7 mouse cellular contexts compared by ENCODE assay signal in genomic region chr17:24170125-24170524, GRCm38 (mm10). TPM values are rescaled to one million over a fixed set of nuclear protein-coding genes. Genes with fewer than 3 reads are reported as not detected.
DNase-seq lines count a peak whose midpoint lies in the region; ATAC-seq lines count a peak whose summit lies in the region.

No protein-coding gene starts in this region.

- 77% methylated on average over 3 of the region's 3 CpGs for WGBS in neural tube, embryonic 11.5 days
- 62% methylated on average over 3 of the region's 3 CpGs for WGBS in forebrain, embryonic 13.5 days
- 60% methylated on average over 3 of the region's 3 CpGs for WGBS in limb, embryonic 15.5 days
- WGBS in stomach, embryonic 15.5 days: 59% methylated on average over 3 of the region's 3 CpGs

- peak overlapping the region; percentile 61; the same call in 1 of the 2 replicates for H3K9ac ChIP-seq in neural tube, embryonic 11.5 days (ENCODE audit: low read length)
- peak overlapping the region; percentile 91 for H3K9ac ChIP-seq in forebrain, embryonic 13.5 days
- peak overlapping the region; percentile 90 for H3K9ac ChIP-seq in limb, embryonic 15.5 days
- peak overlapping the region; percentile 83; the same call in 1 of the 2 replicates for H3K9ac ChIP-seq in stomach, embryonic 15.5 days

- peak overlapping the region; percentile 94 for H3K4me3 ChIP-seq in neural tube, embryonic 11.5 days (ENCODE audit: low read depth, low read length)
- H3K4me3 ChIP-seq in forebrain, embryonic 13.5 days: peak overlapping the region; percentile 91
- H3K4me3 ChIP-seq in limb, embryonic 15.5 days: peak overlapping the region; percentile 83
- H3K4me3 ChIP-seq in stomach, embryonic 15.5 days (replicated peaks): peak overlapping the region; percentile 82

- no peaks in the 10 kb centered on the region; the same call in none of the 2 replicates for H3K36me3 ChIP-seq in neural tube, embryonic 11.5 days (ENCODE audit: control insufficient read depth, insufficient read depth, low read length)
- peaks cover 23% of the 10 kb centered on the region for H3K36me3 ChIP-seq in forebrain, embryonic 13.5 days (ENCODE audit: poor library complexity, severe bottlenecking)
- peaks cover 20% of the 10 kb centered on the region for H3K36me3 ChIP-seq in limb, embryonic 15.5 days
- H3K36me3 ChIP-seq in stomach, embryonic 15.5 days: peaks cover 12% of the 10 kb centered on the region; the same call in 1 of the 2 replicates

- H3K27ac ChIP-seq in neural tube, embryonic 11.5 days (ENCODE audit: low read depth, low read length): no peak overlapping the region
- H3K27ac ChIP-seq in forebrain, embryonic 13.5 days: peak overlapping the region; percentile 97; the same call in 1 of the 2 replicates
- H3K27ac ChIP-seq in limb, embryonic 15.5 days: peak overlapping the region; percentile 99
- H3K27ac ChIP-seq in stomach, embryonic 15.5 days: 0 out of 2 replicates have a peak overlapping the region, but pooled peaks have one; percentile 97

- no peaks in the 10 kb centered on the region for H3K9me3 ChIP-seq in neural tube, embryonic 11.5 days (ENCODE audit: control insufficient read depth, low read length)
- no peaks in the 10 kb centered on the region for H3K9me3 ChIP-seq in forebrain, embryonic 13.5 days (replicated peaks)
- H3K9me3 ChIP-seq in limb, embryonic 15.5 days: no peaks in the 10 kb centered on the region
- H3K9me3 ChIP-seq in stomach, embryonic 15.5 days: no peaks in the 10 kb centered on the region

- no peak for ATAC-seq in neural tube, embryonic 11.5 days (ENCODE audit: insufficient read depth, low FRiP score, low TSS enrichment)
- no peak for ATAC-seq in forebrain, embryonic 13.5 days
- ATAC-seq in limb, embryonic 15.5 days (ENCODE audit: insufficient number of reproducible peaks, low FRiP score, low TSS enrichment, low read depth): no peak
- ATAC-seq in stomach, embryonic 15.5 days (ENCODE audit: insufficient read depth, low FRiP score, low read depth): no peak

- no peak for DNase-seq in neural tube, embryonic 11.5 days (ENCODE audit: low spot score)
- DNase-seq in neural tube, embryonic 10.5 days (ENCODE audit: extremely low spot score, low spot score): no peak
- no peak for DNase-seq in thymus, postnatal 4 days
- DNase-seq in thymus, adult 18-20 months: no peak

- H3K27me3 ChIP-seq in neural tube, embryonic 11.5 days (ENCODE audit: control insufficient read depth, insufficient read depth, low read length): no peaks in the 10 kb centered on the region
- no peaks in the 10 kb centered on the region for H3K27me3 ChIP-seq in forebrain, embryonic 13.5 days
- no peaks in the 10 kb centered on the region for H3K27me3 ChIP-seq in limb, embryonic 15.5 days
- H3K27me3 ChIP-seq in stomach, embryonic 15.5 days (replicated peaks): no peaks in the 10 kb centered on the region

- H3K4me2 ChIP-seq in neural tube, embryonic 11.5 days (ENCODE audit: low read depth): peak overlapping the region; percentile 84
- H3K4me2 ChIP-seq in forebrain, embryonic 13.5 days: peak overlapping the region; percentile 93
- H3K4me2 ChIP-seq in limb, embryonic 15.5 days: peak overlapping the region; percentile 85
- H3K4me2 ChIP-seq in stomach, embryonic 15.5 days: peak overlapping the region; percentile 69

- H3K4me1 ChIP-seq in neural tube, embryonic 11.5 days (ENCODE audit: control insufficient read depth, insufficient read depth, low read length): peaks cover 8% of the 10 kb centered on the region
- peaks cover 25% of the 10 kb centered on the region for H3K4me1 ChIP-seq in forebrain, embryonic 13.5 days
- peaks cover 26% of the 10 kb centered on the region for H3K4me1 ChIP-seq in limb, embryonic 15.5 days
- peaks cover 18% of the 10 kb centered on the region for H3K4me1 ChIP-seq in stomach, embryonic 15.5 days

RNA-seq across cellular contexts. Expression of gene Atp6v0c, which starts 0.6 kb away (rescaled TPM):
- polyA plus RNA-seq in neural tube, embryonic 11.5 days (2014; fragmentation: Nextera tagmentation; extraction: Ambion mirVana): 555 and 574 TPM in 2 replicates
- polyA plus RNA-seq in forebrain, embryonic 13.5 days (2015; fragmentation: Nextera tagmentation; extraction: Ambion mirVana): 602 and 648 TPM in 2 replicates
- polyA plus RNA-seq in limb, embryonic 15.5 days (2015; fragmentation: Nextera tagmentation; extraction: Ambion mirVana): 488 and 521 TPM in 2 replicates
- polyA plus RNA-seq in stomach, embryonic 15.5 days (2015; fragmentation: Nextera tagmentation; extraction: Ambion mirVana): 495 and 512 TPM in 2 replicates

RNA-seq across cellular contexts. Expression of gene Amdhd2, which starts 6.6 kb away (rescaled TPM):
- 27.3 and 36.2 TPM in 2 replicates for polyA plus RNA-seq in neural tube, embryonic 11.5 days (2014; fragmentation: Nextera tagmentation; extraction: Ambion mirVana)
- polyA plus RNA-seq in forebrain, embryonic 13.5 days (2015; fragmentation: Nextera tagmentation; extraction: Ambion mirVana): 30.1 and 31.8 TPM in 2 replicates
- 30.0 and 30.7 TPM in 2 replicates for polyA plus RNA-seq in limb, embryonic 15.5 days (2015; fragmentation: Nextera tagmentation; extraction: Ambion mirVana)
- 25.1 and 29.3 TPM in 2 replicates for polyA plus RNA-seq in stomach, embryonic 15.5 days (2015; fragmentation: Nextera tagmentation; extraction: Ambion mirVana)

RNA-seq across cellular contexts. Expression of gene Pdpk1, which starts 19.4 kb away (rescaled TPM):
- 44.6 and 44.9 TPM in 2 replicates for polyA plus RNA-seq in neural tube, embryonic 11.5 days (2014; fragmentation: Nextera tagmentation; extraction: Ambion mirVana)
- polyA plus RNA-seq in forebrain, embryonic 13.5 days (2015; fragmentation: Nextera tagmentation; extraction: Ambion mirVana): 49.7 and 54.1 TPM in 2 replicates
- 38.6 and 50.0 TPM in 2 replicates for polyA plus RNA-seq in limb, embryonic 15.5 days (2015; fragmentation: Nextera tagmentation; extraction: Ambion mirVana)
- polyA plus RNA-seq in stomach, embryonic 15.5 days (2015; fragmentation: Nextera tagmentation; extraction: Ambion mirVana): 36.1 and 38.9 TPM in 2 replicates

RNA-seq across cellular contexts. Expression of gene Tbc1d24, which starts 35.2 kb away (rescaled TPM):
- polyA plus RNA-seq in neural tube, embryonic 11.5 days (2014; fragmentation: Nextera tagmentation; extraction: Ambion mirVana): 7.9 and 8.7 TPM in 2 replicates
- 10.6 and 12.2 TPM in 2 replicates for polyA plus RNA-seq in forebrain, embryonic 13.5 days (2015; fragmentation: Nextera tagmentation; extraction: Ambion mirVana)
- polyA plus RNA-seq in limb, embryonic 15.5 days (2015; fragmentation: Nextera tagmentation; extraction: Ambion mirVana): 7.3 and 7.4 TPM in 2 replicates
- polyA plus RNA-seq in stomach, embryonic 15.5 days (2015; fragmentation: Nextera tagmentation; extraction: Ambion mirVana): 5.0 and 6.3 TPM in 2 replicates

RNA-seq across cellular contexts. Expression of gene Ntn3, which starts 39.2 kb away (rescaled TPM):
- 4.0 and 4.7 TPM in 2 replicates for polyA plus RNA-seq in neural tube, embryonic 11.5 days (2014; fragmentation: Nextera tagmentation; extraction: Ambion mirVana)
- polyA plus RNA-seq in forebrain, embryonic 13.5 days (2015; fragmentation: Nextera tagmentation; extraction: Ambion mirVana): 2.4 and 2.9 TPM in 2 replicates
- 8.8 and 13.8 TPM in 2 replicates for polyA plus RNA-seq in limb, embryonic 15.5 days (2015; fragmentation: Nextera tagmentation; extraction: Ambion mirVana)
- 8.1 and 8.5 TPM in 2 replicates for polyA plus RNA-seq in stomach, embryonic 15.5 days (2015; fragmentation: Nextera tagmentation; extraction: Ambion mirVana)
